Mouse (Mus musculus) adrenal gland, postnatal 14 days (tissue): Measurements from ENCODE around the gene Cyb5d1. TPM values are rescaled to one million over a fixed set of nuclear protein-coding genes. Genes with fewer than 3 reads are reported as not detected.
A peak's percentile ranks its signal among the peaks of the same experiment; 100 is the strongest.

Source experiments
- DNase-seq: peaks from one replicate; pipeline ENCODE4 v3.0.0; 2021; ENCODE audit warnings: mixed read lengths
- total RNA-seq: library from RNA; stranded (reverse); gene quantifications from 2 replicates; pipeline ENCODE4 v1.2.3, GENCODE M21; 2021

Gene Cyb5d1
- total RNA-seq, 1 experiment from 2014 or later = 34.2 TPM

- DNase-seq = peak; percentile 1
Measured at GRCm38 (mm10) chr11:69416509-69416908, 21.1 kb upstream of the Cyb5d1 start.

DNA sequence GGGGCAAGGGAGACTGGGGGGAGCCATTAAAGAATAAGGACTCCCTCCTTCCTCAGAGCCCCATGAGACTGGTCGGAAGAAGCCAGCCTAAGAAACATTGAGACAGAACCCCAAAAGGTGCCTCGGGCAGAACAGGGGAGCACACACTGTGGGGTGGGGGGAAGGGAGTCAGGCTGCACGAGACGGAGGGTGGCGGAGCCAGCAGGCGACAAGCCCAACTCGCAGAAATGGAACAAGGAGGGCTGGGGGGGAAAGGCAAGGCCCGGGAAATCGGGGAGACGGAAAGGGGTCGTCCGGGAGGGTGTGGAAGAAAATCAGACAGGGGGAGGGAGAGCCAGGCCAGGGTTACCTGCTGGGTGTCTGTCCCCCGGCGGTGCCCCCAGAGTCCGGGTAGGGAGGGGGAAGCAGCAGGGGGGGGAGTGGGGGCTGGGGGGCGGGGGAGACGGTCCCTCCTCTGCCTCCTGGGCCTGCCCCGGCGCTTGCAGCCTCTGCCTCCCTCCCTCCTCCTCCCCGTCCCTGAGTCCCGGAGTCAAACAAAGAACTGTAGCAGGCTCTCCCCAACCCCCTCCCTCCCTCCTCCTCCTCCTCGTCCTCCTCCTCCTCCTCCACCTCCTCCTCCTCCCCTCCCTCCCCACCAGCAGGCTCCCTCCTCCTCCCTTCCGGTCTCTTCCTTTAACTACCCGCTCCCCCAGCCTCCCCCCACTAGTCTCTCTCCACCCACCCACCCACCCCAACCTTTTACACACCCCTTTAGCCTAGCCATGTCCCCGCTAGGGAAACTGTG, 20.4 kb upstream of the Cyb5d1 start:
- DNase-seq = peak; percentile 80

GRCm38 (mm10) chr11:69415327-69415667, 19.9 kb upstream of the Cyb5d1 start:
- DNase-seq = peak; percentile 89

- DNase-seq = peak; percentile 49
Measured at GRCm38 (mm10) chr11:69414421-69415326, 19.2 kb upstream of the Cyb5d1 start.

DNA sequence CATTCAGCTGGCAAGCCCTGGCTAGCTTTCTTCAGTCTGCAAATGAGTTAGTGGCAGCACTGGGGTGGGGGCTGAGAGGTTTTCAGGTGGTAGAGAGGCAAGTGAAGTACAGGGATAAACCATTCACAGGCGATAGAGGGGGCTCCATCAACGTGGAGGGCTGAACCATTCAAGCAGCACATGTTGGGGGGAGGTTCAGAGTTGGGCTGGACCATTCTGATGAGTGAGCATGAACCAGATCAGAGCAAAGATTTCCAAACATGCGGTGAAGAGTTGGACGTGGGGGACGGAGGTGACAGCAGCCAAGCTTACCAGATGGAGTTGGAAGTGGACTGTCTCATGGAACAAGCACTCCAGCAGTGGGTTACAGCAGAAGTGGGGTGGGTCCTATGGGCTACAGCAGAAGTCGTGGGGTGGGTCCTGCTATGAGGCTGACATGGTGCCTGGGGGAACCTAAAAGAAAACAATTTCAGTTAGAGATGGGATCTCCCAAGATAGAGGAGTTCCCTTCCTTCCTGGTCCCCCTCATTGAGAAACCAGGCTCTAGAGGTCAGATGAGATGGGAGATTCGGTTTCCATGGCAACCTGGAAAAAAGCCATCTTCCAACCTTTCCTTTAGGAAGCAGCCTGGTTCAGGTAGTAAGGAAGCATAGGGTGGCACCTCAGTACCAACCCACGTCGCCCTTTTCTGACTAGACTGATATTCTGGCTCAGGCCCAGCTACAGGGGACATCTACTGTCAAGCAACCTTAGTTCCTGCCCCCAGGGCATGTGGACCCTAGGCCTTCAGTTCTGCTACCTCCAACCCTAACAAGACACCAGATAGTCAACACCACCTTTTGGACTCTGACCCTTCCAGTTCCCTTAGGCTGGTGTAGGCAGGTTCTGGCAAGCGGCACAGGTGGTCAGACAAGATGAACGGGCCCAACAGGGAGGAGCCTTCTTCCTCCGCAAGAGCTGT, 18.1 kb upstream of the Cyb5d1 start, which contains the start of gene Kdm6b:
Gene Kdm6b (minus strand): TSS at position 455 of the 961 bp plus-strand sequence.
- no peak for DNase-seq

- no peak for DNase-seq
Measured at GRCm38 (mm10) chr11:69412548-69412947, 17.1 kb upstream of the Cyb5d1 start.

- peak; percentile 94 for DNase-seq
Measured at GRCm38 (mm10) chr11:69411538-69412203, 16.2 kb upstream of the Cyb5d1 start.

DNA sequence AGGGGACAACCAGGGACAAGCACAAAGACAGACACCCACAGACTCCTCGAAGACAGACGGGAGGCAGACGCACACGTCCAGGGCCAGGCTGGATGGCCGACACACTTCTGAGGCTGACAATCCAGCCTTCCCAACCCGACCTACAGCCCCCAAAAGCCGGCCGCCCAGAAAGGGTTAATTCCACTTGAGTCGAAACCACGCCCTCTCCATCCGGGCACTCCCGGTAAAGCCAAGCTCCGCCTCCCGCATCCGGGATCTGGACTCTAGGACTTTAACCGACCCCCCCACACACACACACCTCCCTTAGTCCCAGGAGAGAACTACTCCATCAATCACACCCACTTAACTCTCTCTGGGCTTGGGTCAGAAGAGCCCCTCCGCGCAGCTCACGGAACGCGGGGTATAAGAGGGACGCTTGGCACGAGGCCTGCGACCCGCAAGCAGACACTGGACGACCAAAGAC, 15.7 kb upstream of the Cyb5d1 start:
- peak; percentile 98 for DNase-seq

DNA sequence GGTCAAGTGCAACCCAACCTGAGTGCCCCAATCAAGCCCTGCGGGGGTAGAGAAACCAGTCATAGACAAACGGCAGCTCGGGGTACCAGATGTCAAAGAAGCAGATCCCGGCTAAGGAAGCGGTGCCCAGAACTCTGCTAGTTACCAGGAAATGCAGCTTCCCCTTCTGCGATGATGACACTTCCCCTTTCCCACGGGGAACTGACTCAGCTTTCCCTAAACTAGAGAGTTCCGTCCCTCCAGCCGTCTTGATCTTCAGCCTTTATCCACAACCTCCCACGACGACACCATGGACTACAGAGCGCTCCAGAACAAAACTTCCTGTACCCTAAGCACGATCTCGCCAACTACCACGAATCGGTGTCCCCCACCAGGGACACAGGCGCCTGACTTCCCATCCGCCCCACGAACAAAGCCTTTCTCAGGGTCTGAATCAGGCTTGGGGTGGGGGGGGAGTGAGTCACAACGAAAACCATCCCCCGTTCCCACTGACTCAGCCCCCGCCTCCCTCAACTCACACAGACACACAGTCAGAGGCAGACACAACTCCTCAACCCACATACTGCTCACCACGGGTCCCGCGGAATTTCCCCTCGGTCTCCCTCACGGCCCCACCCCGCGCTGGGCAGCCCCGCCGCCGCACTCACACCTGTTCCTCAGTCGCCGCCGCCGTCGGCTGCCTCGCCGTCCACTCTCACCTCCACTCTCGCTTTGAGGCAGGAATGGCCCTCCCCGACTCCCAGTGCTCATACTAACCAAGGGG, 15.1 kb upstream of the Cyb5d1 start:
- peak; percentile 87 for DNase-seq

DNA sequence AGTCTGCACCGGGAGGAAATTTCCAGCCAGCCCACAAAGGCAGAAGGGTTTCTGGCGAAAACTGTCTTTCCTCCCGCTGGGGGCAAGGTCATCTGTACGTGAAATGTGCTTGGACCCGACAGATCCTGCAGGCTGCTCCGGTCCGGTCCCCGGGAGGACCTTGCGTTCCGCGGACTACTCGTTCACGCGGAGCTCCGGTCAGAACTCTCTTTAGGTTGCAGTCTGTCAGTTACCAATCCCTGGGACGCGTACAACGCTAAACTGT, 14.5 kb upstream of the Cyb5d1 start:
- DNase-seq = no peak

DNA sequence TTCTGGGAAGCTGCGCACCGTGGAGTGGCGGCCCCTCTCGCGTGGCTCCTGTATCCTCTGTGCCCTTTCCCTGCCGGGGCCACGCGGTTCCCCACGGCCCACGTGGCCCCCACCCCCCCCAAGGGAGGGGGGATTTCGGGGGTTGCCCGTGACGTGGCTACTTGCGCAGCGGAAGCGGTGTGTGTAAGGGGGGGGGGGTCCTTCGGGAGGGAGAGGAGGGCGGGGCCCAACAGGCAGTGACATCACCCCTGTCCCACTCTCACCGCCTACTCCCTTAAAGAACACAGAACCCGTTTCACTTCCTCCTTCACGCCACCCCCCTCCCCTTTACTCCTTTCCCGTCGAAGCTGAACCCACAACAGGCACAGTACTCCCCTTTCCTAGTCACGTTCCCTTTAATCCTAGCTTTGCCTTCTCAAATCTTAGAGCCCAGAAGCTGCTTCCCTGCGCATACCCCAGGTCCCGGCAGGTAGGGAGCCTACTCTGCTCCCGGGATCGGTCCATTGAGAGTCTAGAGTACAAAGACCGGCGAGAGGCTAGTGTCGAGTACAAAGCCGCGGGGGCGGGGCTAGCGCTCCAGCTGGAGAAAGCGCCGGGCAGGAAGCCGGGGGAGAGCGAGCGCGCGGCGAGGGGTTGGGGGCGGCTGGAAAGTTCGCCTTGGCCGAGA, 14.1 kb upstream of the Cyb5d1 start:
- peak; percentile 92 for DNase-seq

GRCm38 (mm10) chr11:69408541-69409377, 13.3 kb upstream of the Cyb5d1 start:
- DNase-seq = peak; percentile 89

DNA sequence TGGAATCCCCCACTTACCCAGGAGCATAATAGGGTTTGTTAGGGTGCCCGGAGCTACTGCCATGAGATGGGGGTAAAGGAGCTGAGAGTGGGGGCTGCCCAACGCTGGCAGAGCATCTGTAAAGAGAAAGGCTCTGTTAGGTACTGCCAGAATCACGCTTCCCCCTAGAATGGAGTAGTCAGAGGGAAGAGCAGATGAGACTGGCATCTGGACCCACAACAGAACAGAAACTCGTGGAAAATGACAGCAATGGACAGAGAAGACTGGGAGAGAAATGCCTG, 12.2 kb upstream of the Cyb5d1 start:
- DNase-seq = no peak

GRCm38 (mm10) chr11:69406867-69407723, 11.7 kb upstream of the Cyb5d1 start:
- no peak for DNase-seq

DNA sequence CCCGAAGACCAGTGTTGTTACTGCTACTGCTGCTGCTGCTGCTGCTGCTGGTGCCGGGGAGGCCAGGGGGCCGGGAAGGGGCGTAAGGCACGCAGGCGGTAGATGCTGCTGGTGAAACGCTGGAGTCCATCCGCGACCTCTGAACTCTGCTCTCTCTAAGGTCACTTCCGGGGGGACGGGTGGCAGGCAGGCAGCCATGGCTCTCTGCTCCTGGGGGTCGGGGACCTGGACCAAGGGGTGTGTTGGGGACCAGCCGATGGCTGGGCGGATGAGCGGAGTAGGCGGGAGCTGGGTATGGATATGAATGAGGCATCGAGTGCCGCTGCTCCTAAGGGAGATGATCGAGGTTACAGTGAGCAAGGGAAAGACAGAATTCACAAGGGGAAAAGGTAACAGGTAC, 10.9 kb upstream of the Cyb5d1 start:
- DNase-seq = no peak

DNA sequence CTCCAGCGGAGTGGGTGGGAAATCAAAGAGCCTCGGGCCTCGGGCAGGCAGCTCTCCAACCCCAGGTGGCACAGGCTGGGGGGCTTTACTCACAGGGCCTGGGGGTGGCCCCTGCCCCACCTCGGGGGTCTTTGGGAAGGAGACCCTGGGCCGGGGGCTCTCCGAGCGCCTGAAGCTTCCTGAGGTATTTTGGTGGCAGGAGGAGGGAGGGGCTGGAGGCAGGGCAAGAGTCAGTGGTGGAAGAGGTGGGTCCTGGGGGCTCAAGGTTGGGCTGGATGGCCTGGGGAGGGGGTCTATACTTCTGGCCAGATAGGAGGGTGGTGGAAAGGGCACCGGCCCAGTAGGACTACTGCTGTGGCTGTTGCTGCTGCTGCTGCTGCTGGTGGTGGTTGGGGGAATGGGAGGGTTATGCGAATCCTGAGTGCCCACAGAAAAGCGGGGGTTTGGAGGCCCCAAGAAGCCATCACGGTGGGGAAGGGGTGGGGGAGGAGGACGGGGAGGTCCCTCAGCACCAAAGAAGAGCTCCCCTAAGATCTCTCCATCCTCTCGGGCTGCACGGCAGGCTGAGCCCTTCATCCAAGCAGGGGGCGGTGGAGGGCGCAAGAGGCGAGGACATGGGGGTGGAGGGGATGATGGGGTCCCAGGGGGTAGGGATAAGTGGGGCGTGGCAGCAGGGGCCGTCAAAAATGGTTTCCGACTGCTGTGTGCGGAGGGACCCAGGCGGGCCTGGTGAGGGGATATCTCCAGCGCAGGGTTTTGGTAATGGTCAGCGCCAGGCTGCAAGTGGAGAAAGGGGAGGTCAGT, 10.2 kb upstream of the Cyb5d1 start:
- no peak for DNase-seq

GRCm38 (mm10) chr11:69404595-69405396, 9.4 kb upstream of the Cyb5d1 start:
- DNase-seq = no peak
